Comparison of ENCODE assay signal across 19 mouse cellular contexts in genomic region chr9:34143131-34143795, GRCm38 (mm10).
DNase-seq lines count a peak whose midpoint lies in the region; ATAC-seq and TF ChIP-seq lines count a peak whose summit lies in the region.
"Had no signal": no experiment of that assay in that cellular context is flagged by ENCODE, and none has a peak within 500 bp of the region (broad histone marks: within the 10 kb centered on the region; RNA-seq: fewer than 3 reads in every experiment).

No protein-coding gene starts in this region.

- H3K4me2 ChIP-seq in forebrain, postnatal 0 days (ENCODE audit: low read depth): no peak overlapping the region
- no peak overlapping the region for H3K4me2 ChIP-seq in forebrain, embryonic 14.5 days (ENCODE audit: low read length)
- H3K4me2 ChIP-seq: heart, embryonic 11.5 days; hindbrain, embryonic 12.5 days; hindbrain, embryonic 15.5 days had no signal

- H3K9me3 ChIP-seq in forebrain, postnatal 0 days (ENCODE audit: low read length): no peaks in the 10 kb centered on the region
- H3K9me3 ChIP-seq in forebrain, embryonic 14.5 days (replicated peaks; ENCODE audit: control insufficient read depth, low read length): no peaks in the 10 kb centered on the region
- H3K9me3 ChIP-seq in midbrain, embryonic 10.5 days (replicated peaks): no peaks in the 10 kb centered on the region
- H3K9me3 ChIP-seq: forebrain, embryonic 10.5 days; hindbrain, embryonic 12.5 days had no signal

- no peak overlapping the region for H3K9ac ChIP-seq in forebrain, postnatal 0 days
- no peak overlapping the region for H3K9ac ChIP-seq in forebrain, embryonic 14.5 days (ENCODE audit: low read length)
- H3K9ac ChIP-seq: hindbrain, embryonic 12.5 days; hindbrain, embryonic 15.5 days had no signal

- no peaks in the 10 kb centered on the region for H3K4me1 ChIP-seq in forebrain, postnatal 0 days (ENCODE audit: insufficient read depth)
- no peaks in the 10 kb centered on the region for H3K4me1 ChIP-seq in forebrain, embryonic 14.5 days (ENCODE audit: control insufficient read depth, insufficient read depth, low read length)
- H3K4me1 ChIP-seq in midbrain, embryonic 10.5 days: no peaks in the 10 kb centered on the region
- H3K4me1 ChIP-seq: forebrain, embryonic 10.5 days; hindbrain, embryonic 12.5 days; hindbrain, embryonic 15.5 days had no signal

- no peak for ATAC-seq in forebrain, postnatal 0 days
- no peak for ATAC-seq in forebrain, embryonic 14.5 days
- ATAC-seq: forebrain, embryonic 16.5 days had no signal

- H3K27me3 ChIP-seq in forebrain, postnatal 0 days (ENCODE audit: insufficient read depth, low read length): no peaks in the 10 kb centered on the region
- H3K27me3 ChIP-seq in forebrain, embryonic 14.5 days (replicated peaks; ENCODE audit: control insufficient read depth, insufficient read depth, low read length): no peaks in the 10 kb centered on the region
- H3K27me3 ChIP-seq in midbrain, embryonic 10.5 days (ENCODE audit: low read depth, poor library complexity, severe bottlenecking): no peaks in the 10 kb centered on the region
- H3K27me3 ChIP-seq: hindbrain, embryonic 12.5 days; hindbrain, embryonic 15.5 days had no signal

- no peak overlapping the region for H3K4me3 ChIP-seq in forebrain, postnatal 0 days (ENCODE audit: low read depth, low read length)
- H3K4me3 ChIP-seq in forebrain, embryonic 14.5 days (ENCODE audit: low read depth, low read length): no peak overlapping the region
- no peak overlapping the region for H3K4me3 ChIP-seq in midbrain, embryonic 10.5 days
- H3K4me3 ChIP-seq: forebrain, embryonic 10.5 days; gastrocnemius, adult 2 months; hindbrain, embryonic 12.5 days; hindbrain, embryonic 15.5 days had no signal

- H3K36me3 ChIP-seq in forebrain, postnatal 0 days (ENCODE audit: insufficient read depth): no peaks in the 10 kb centered on the region
- H3K36me3 ChIP-seq in forebrain, embryonic 14.5 days (ENCODE audit: control insufficient read depth, insufficient read depth, low read length): no peaks in the 10 kb centered on the region
- no peaks in the 10 kb centered on the region for H3K36me3 ChIP-seq in midbrain, embryonic 10.5 days
- H3K36me3 ChIP-seq: forebrain, embryonic 10.5 days; hindbrain, embryonic 12.5 days; hindbrain, embryonic 15.5 days had no signal

- H3K27ac ChIP-seq in forebrain, postnatal 0 days (ENCODE audit: low read depth, low read length): no peak overlapping the region
- no peak overlapping the region for H3K27ac ChIP-seq in forebrain, embryonic 14.5 days (ENCODE audit: low read depth, low read length)
- no peak overlapping the region for H3K27ac ChIP-seq in midbrain, embryonic 10.5 days (replicated peaks)
- H3K27ac ChIP-seq: forebrain, embryonic 10.5 days; gastrocnemius, adult 2 months; hindbrain, embryonic 12.5 days; hindbrain, embryonic 15.5 days had no signal

- WGBS in forebrain, postnatal 0 days: 50% methylated on average over 4 of the region's 4 CpGs
- 77% methylated on average over 4 of the region's 4 CpGs for WGBS in forebrain, embryonic 14.5 days
- 90% methylated on average over 4 of the region's 4 CpGs for WGBS in midbrain, embryonic 10.5 days

- TF ChIP-seq POLR2A in brain, embryonic 14.5 days (IDR thresholded peaks at IDR 0.05; ENCODE audit: borderline replicate concordance, extremely low read depth, insufficient read depth, insufficient read length, poor library complexity, severe bottlenecking): no peak

- DNase-seq in cerebellum, postnatal 14 days: peak; percentile 38 to 73
- DNase-seq in cerebellum, adult 9-10 months: no peak
- DNase-seq in forebrain, postnatal 0 days: peak; percentile 24
- no peak for DNase-seq in forebrain, embryonic 14.5 days (ENCODE audit: low spot score)
- DNase-seq in brain, embryonic 14.5 days (ENCODE audit: low read depth): peak; percentile 38
- DNase-seq in midbrain, embryonic 10.5 days (ENCODE audit: low spot score): no peak
- DNase-seq: adrenal gland, adult 2 months; adrenal gland, postnatal 14 days; B cell, adult 2 months; gastrocnemius, adult 2 months; gastrocnemius, postnatal 14 days; heart, adult 11 months; kidney, adult 11 months; kidney, adult 8-10 months had no signal

- no peak for TF ChIP-seq CTCF in forebrain, postnatal 0 days (IDR thresholded peaks at IDR 0.05; ENCODE audit: low read depth)
- no peak for TF ChIP-seq CTCF in brain, embryonic 14.5 days (IDR thresholded peaks at IDR 0.05; ENCODE audit: borderline replicate concordance, extremely low read depth, insufficient read depth, insufficient read length)

Comparison
In these comparisons a context has a peak if more than half of its experiments do, and no peak if none do; other contexts are left out.
1. DNase-seq: peak in cerebellum, postnatal 14 days (2 of 2), forebrain, postnatal 0 days (single experiment) and brain, embryonic 14.5 days (single experiment); none in cerebellum, adult 9-10 months (single experiment), forebrain, embryonic 14.5 days (single experiment) and midbrain, embryonic 10.5 days (single experiment).